17 mouse cellular contexts compared by ENCODE assay signal in the genomic region with DNA sequence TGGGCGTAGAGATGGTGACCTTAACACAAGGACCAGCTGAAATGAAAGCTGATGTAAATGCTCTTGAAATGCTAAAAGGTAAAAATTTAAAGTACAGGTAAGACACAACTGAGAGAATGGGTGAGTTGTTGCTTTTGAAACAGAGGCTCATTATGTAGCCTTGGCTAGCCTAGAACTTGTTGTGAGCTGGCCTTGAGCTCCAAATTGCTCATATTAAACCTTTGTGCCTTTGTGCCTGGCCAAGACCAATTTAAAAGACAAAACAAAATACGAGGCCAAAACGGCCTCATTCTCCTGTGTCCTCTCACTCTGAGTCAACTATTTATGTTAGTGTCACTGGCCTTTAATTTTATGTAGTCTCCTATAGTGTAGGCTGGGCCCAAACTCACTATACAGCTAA. TPM values are rescaled to one million over a fixed set of nuclear protein-coding genes. Genes with fewer than 3 reads are reported as not detected.
DNase-seq lines count a peak whose midpoint lies in the region; ATAC-seq and TF ChIP-seq lines count a peak whose summit lies in the region.
"Had no signal": no experiment of that assay in that cellular context is flagged by ENCODE, and none has a peak within 500 bp of the region (broad histone marks: within the 10 kb centered on the region; RNA-seq: fewer than 3 reads in every experiment).

No protein-coding gene starts in this region.

- H3K4me2 ChIP-seq in heart, embryonic 12.5 days = 0 out of 2 replicates have a peak overlapping the region, but pooled peaks have one; percentile 63
- H3K4me2 ChIP-seq in liver, embryonic 13.5 days = 0 out of 2 replicates have a peak overlapping the region, but pooled peaks have one; percentile 15
- H3K4me2 ChIP-seq: hindbrain, embryonic 15.5 days; limb, embryonic 15.5 days; midbrain, embryonic 11.5 days had no signal

- WGBS in cerebellum, adult 2 months = 75% methylated on average over 3 of the region's 3 CpGs
- 77% methylated on average over 3 of the region's 3 CpGs for WGBS in heart, embryonic 12.5 days
- 61% methylated on average over 3 of the region's 3 CpGs for WGBS in liver, embryonic 13.5 days (ENCODE audit: insufficient replicate concordance)

- no peak for ATAC-seq in heart, embryonic 12.5 days (ENCODE audit: insufficient number of reproducible peaks, low FRiP score)
- no peak for ATAC-seq in liver, embryonic 13.5 days (ENCODE audit: low read depth)
- ATAC-seq in granulocyte monocyte progenitor cell, adult 5-6 weeks (replicated peaks; ENCODE audit: poor library complexity, severe bottlenecking) = no peak
- ATAC-seq: intestine, postnatal 0 days had no signal

- H3K9me3 ChIP-seq in heart, embryonic 12.5 days (replicated peaks) = no peaks in the 10 kb centered on the region
- no peaks in the 10 kb centered on the region for H3K9me3 ChIP-seq in liver, embryonic 13.5 days (replicated peaks)
- H3K9me3 ChIP-seq: embryonic facial prominence, embryonic 13.5 days; hindbrain, embryonic 15.5 days; limb, embryonic 15.5 days; lung, embryonic 15.5 days had no signal

- no peak for TF ChIP-seq CTCF in cerebellum, adult 2 months (IDR thresholded peaks at IDR 0.05; ENCODE audit: borderline replicate concordance, insufficient read depth, low read depth, low read length)
- TF ChIP-seq CTCF in layer of hippocampus, adult 2 months (conservative IDR thresholded peaks at IDR 0.05) = no peak

- H3K27me3 ChIP-seq in cerebellum, adult 2 months (ENCODE audit: control insufficient read depth, insufficient read depth, low read length) = no peaks in the 10 kb centered on the region
- no peaks in the 10 kb centered on the region for H3K27me3 ChIP-seq in heart, embryonic 12.5 days (replicated peaks)
- no peaks in the 10 kb centered on the region for H3K27me3 ChIP-seq in liver, embryonic 13.5 days
- H3K27me3 ChIP-seq: embryonic facial prominence, embryonic 13.5 days; hindbrain, embryonic 15.5 days; limb, embryonic 15.5 days; lung, embryonic 15.5 days had no signal

- H3K4me1 ChIP-seq in cerebellum, adult 2 months (ENCODE audit: control insufficient read depth, insufficient read depth, low read length) = peaks cover 37% of the 10 kb centered on the region
- H3K4me1 ChIP-seq in heart, embryonic 12.5 days (replicated peaks) = peaks cover 88% of the 10 kb centered on the region
- peaks cover 96% of the 10 kb centered on the region for H3K4me1 ChIP-seq in liver, embryonic 13.5 days (replicated peaks)

- no peaks in the 10 kb centered on the region for H3K36me3 ChIP-seq in heart, embryonic 12.5 days
- H3K36me3 ChIP-seq in liver, embryonic 13.5 days = no peaks in the 10 kb centered on the region
- H3K36me3 ChIP-seq: embryonic facial prominence, embryonic 13.5 days; hindbrain, embryonic 15.5 days; limb, embryonic 15.5 days; lung, embryonic 15.5 days had no signal

- DNase-seq in cerebellum, adult 2 months = no peak
- no peak for DNase-seq in cerebellum, adult 11 months
- DNase-seq in heart, adult 11 months = no peak
- DNase-seq in layer of hippocampus, adult 2 months (ENCODE audit: low spot score in 2 of 2) = no peak
- DNase-seq in layer of hippocampus, postnatal 36 days = no peak
- no peak for DNase-seq in liver, embryonic 13.5 days
- DNase-seq: cerebellum, postnatal 10 days; forebrain, postnatal 0 days; thymus, postnatal 25 days had no signal

- 0 out of 2 replicates have a peak overlapping the region, but pooled peaks have one; percentile 69 for H3K9ac ChIP-seq in heart, embryonic 12.5 days
- H3K9ac ChIP-seq in liver, embryonic 13.5 days = peak overlapping the region; percentile 33; the same call in 1 of the 2 replicates
- H3K9ac ChIP-seq: embryonic facial prominence, embryonic 13.5 days; forebrain, postnatal 0 days; hindbrain, embryonic 15.5 days; limb, embryonic 15.5 days had no signal

- TF ChIP-seq POLR2A in cerebellum, adult 2 months (IDR thresholded peaks at IDR 0.05; ENCODE audit: borderline replicate concordance, insufficient read depth, low read length) = no peak

- H3K4me3 ChIP-seq in cerebellum, adult 2 months (replicated peaks; ENCODE audit: insufficient read depth, low read depth, low read length) = no peak overlapping the region
- no peak overlapping the region for H3K4me3 ChIP-seq in heart, embryonic 12.5 days
- H3K4me3 ChIP-seq in layer of hippocampus, adult 2 months = no peak overlapping the region
- no peak overlapping the region for H3K4me3 ChIP-seq in liver, embryonic 13.5 days (replicated peaks)
- H3K4me3 ChIP-seq: embryonic facial prominence, embryonic 13.5 days; hindbrain, embryonic 15.5 days; limb, embryonic 15.5 days; lung, embryonic 15.5 days had no signal

- peak overlapping the region; percentile 94; the same call in 1 of the 2 replicates for H3K27ac ChIP-seq in cerebellum, adult 2 months (ENCODE audit: insufficient read depth, low read length)
- H3K27ac ChIP-seq in heart, embryonic 12.5 days (ENCODE audit: poor library complexity, severe bottlenecking) = peak overlapping the region; percentile 100
- H3K27ac ChIP-seq in layer of hippocampus, adult 2 months = peak overlapping the region; percentile 96
- H3K27ac ChIP-seq in liver, embryonic 13.5 days = peak overlapping the region; percentile 60; the same call in 1 of the 2 replicates
- H3K27ac ChIP-seq: hindbrain, embryonic 15.5 days had no signal

RNA-seq across cellular contexts. Expression of a gene that starts 28.7 kb away (rescaled TPM):
- 49.6 and 57.4 TPM in 2 replicates for polyA plus RNA-seq in cerebellum, adult 2 months (2012; rRNA removed)
- polyA plus RNA-seq in heart, embryonic 12.5 days (2016; fragmentation: Nextera tagmentation; extraction: Ambion mirVana) = 233 and 241 TPM in 2 replicates
- 10 to 100 TPM; 93.7 to 93.9 TPM for total RNA-seq in layer of hippocampus, adult 2 months (2021)
- 10 to 100 TPM; 86.8 to 92.5 TPM for total RNA-seq in layer of hippocampus, postnatal 36 days (2021)
- 122 and 139 TPM in 2 replicates for polyA plus RNA-seq in liver, embryonic 13.5 days (2015; fragmentation: Nextera tagmentation; extraction: Ambion mirVana)
- 89.1 and 89.4 TPM in 2 replicates for total RNA-seq in granulocyte monocyte progenitor cell, adult 5-6 weeks (2014; fragmentation: Nextera tagmentation)
- 52.2 and 65.1 TPM in 2 replicates for total RNA-seq in granulocyte monocyte progenitor cell, adult 5-6 weeks (2017)

RNA-seq across cellular contexts. Expression of a gene that starts 42.0 kb away (rescaled TPM):
- polyA plus RNA-seq in cerebellum, adult 2 months (2012; rRNA removed) = 162 and 179 TPM in 2 replicates
- 67.7 and 76.7 TPM in 2 replicates for polyA plus RNA-seq in heart, embryonic 12.5 days (2016; fragmentation: Nextera tagmentation; extraction: Ambion mirVana)
- total RNA-seq in layer of hippocampus, adult 2 months (2021) = 100 to 1,000 TPM; 198 to 204 TPM
- total RNA-seq in layer of hippocampus, postnatal 36 days (2021) = 100 to 1,000 TPM; 177 to 202 TPM
- polyA plus RNA-seq in liver, embryonic 13.5 days (2015; fragmentation: Nextera tagmentation; extraction: Ambion mirVana) = 112 and 130 TPM in 2 replicates
- total RNA-seq in granulocyte monocyte progenitor cell, adult 5-6 weeks (2014; fragmentation: Nextera tagmentation) = 505 and 572 TPM in 2 replicates
- 503 and 505 TPM in 2 replicates for total RNA-seq in granulocyte monocyte progenitor cell, adult 5-6 weeks (2017)
